Mouse (Mus musculus) lung, embryonic 16.5 days (tissue): ENCODE data around the gene Cox18. TPM values are rescaled to one million over a fixed set of nuclear protein-coding genes. Genes with fewer than 3 reads are reported as not detected.

Source experiments
- ATAC-seq: fragments of 200-750 bp; cut with Nextera tagmentation; 2 replicates; pipeline ENCODE4 v1.8.0; 2017; ENCODE audit warnings: low read depth, mild to moderate bottlenecking, moderate library complexity
- H3K27ac ChIP-seq: fragments of 300-500 bp; sonication (generic); 2 replicates; pipeline ENCODE4 v1.5.1; 2014; ENCODE audit warnings: mild to moderate bottlenecking, control low read depth, low read length
- H3K27me3 ChIP-seq: fragments of 300-500 bp; sonication (generic); 2 replicates; pipeline ENCODE4 v1.6.1; 2014; ENCODE audit warnings: low read depth, low read length, mixed read lengths; ENCODE audit not compliant: control insufficient read depth, insufficient read depth
- H3K36me3 ChIP-seq: fragments of 300-500 bp; sonication (generic); 2 replicates; pipeline ENCODE4 v1.6.1; 2014; ENCODE audit warnings: low read length; ENCODE audit not compliant: control insufficient read depth, insufficient read depth
- H3K4me1 ChIP-seq: fragments of 300-500 bp; sonication (generic); replicated peaks from 2 replicates; pipeline ENCODE4 v1.6.1; 2014; ENCODE audit warnings: low read length, mixed read lengths; ENCODE audit not compliant: control insufficient read depth, insufficient read depth
- H3K4me2 ChIP-seq: fragments of 300-500 bp; sonication (generic); 2 replicates; pipeline ENCODE4 v1.6.1; 2014; ENCODE audit warnings: low read depth, low read length, control low read depth
- H3K4me3 ChIP-seq: fragments of 300-500 bp; sonication (generic); 2 replicates; pipeline ENCODE4 v1.5.1; 2014; ENCODE audit warnings: mild to moderate bottlenecking, low read length, control low read depth
- H3K9ac ChIP-seq: fragments of 300-500 bp; sonication (generic); 2 replicates; pipeline ENCODE4 v1.6.1; 2014; ENCODE audit warnings: low read length, control low read depth
- H3K9me3 ChIP-seq: fragments of 300-500 bp; sonication (generic); 2 replicates; pipeline ENCODE4 v1.6.1; 2016; ENCODE audit warnings: low read length; ENCODE audit not compliant: control insufficient read depth
- WGBS: fragments of 180-500 bp; shearing (Covaris S2); extraction: QIAGEN DNeasy Blood & Tissue Kit; methylation state at CpG from one replicate; pipeline ENCODE4 v1.1.7; 2014; 5-methylcytosine and 5-hydroxymethylcytosine counted together
- polyA plus RNA-seq: library from polyadenylated mRNA; unstranded; fragments of >200 nt; fragmentation: Nextera tagmentation; extraction: Ambion mirVana; gene quantifications from 2 replicates; pipeline ENCODE4 v1.2.1, GENCODE M21; 2015

Cox18 gene
- polyA plus RNA-seq, 1 experiment from 2014 or later = 27.9 TPM

- H3K4me1 ChIP-seq = 0 out of 2 replicates have a peak, but pooled peaks cover under 1% of the 10 kb centered on the region
- no peak overlapping the region for H3K4me3 ChIP-seq
- no peak overlapping the region for H3K9ac ChIP-seq
- H3K9me3 ChIP-seq = no peaks in the 10 kb centered on the region
- H3K4me2 ChIP-seq = no peak overlapping the region
- WGBS = 90% methylated on average over 2 of the region's 2 CpGs
- no peak for ATAC-seq
- no peak overlapping the region for H3K27ac ChIP-seq
- peaks cover 26% of the 10 kb centered on the region for H3K36me3 ChIP-seq
- H3K27me3 ChIP-seq = no peaks in the 10 kb centered on the region
Measured at GRCm38 (mm10) chr5:90229760-90230159, 6.0 kb upstream of the Cox18 start.

GRCm38 (mm10) chr5:90226696-90227095, 2.9 kb upstream of the Cox18 start:
- H3K36me3 ChIP-seq = peaks cover 22% of the 10 kb centered on the region
- H3K9me3 ChIP-seq = no peaks in the 10 kb centered on the region
- no peaks in the 10 kb centered on the region for H3K27me3 ChIP-seq
- ATAC-seq = no peak
- H3K4me2 ChIP-seq = no peak overlapping the region
- 96% methylated on average over 3 of the region's 3 CpGs for WGBS
- H3K4me1 ChIP-seq = peaks cover 10% of the 10 kb centered on the region
- H3K27ac ChIP-seq = no peak overlapping the region
- no peak overlapping the region for H3K4me3 ChIP-seq
- no peak overlapping the region for H3K9ac ChIP-seq

- ATAC-seq = no peak
- H3K4me2 ChIP-seq = peak overlapping the region; percentile 47
- H3K4me3 ChIP-seq = peak overlapping the region; percentile 92; the same call in 1 of the 2 replicates
- H3K4me1 ChIP-seq = peaks cover 10% of the 10 kb centered on the region
- H3K27ac ChIP-seq = no peak overlapping the region
- WGBS = 76% methylated on average over 5 of the region's 5 CpGs
- H3K36me3 ChIP-seq = peaks cover 21% of the 10 kb centered on the region
- H3K9me3 ChIP-seq = no peaks in the 10 kb centered on the region
- no peak overlapping the region for H3K9ac ChIP-seq
- no peaks in the 10 kb centered on the region for H3K27me3 ChIP-seq
Measured at GRCm38 (mm10) chr5:90224730-90225129, 929 bp upstream of the Cox18 start.

- Histone ChIP-seq H3K36me3 (peaks cover 19% of the 10 kb centered on the region), H3K4me3 (peak overlapping the region; percentile 92), H3K4me2 (peak overlapping the region; percentile 80), H3K9me3 (no peaks in the 10 kb centered on the region), H3K27me3 (no peaks in the 10 kb centered on the region), H3K27ac (peak overlapping the region; percentile 88; the same call in 1 of the 2 replicates), H3K4me1 (peaks cover 10% of the 10 kb centered on the region), H3K9ac (peak overlapping the region; percentile 90)
- no peak for ATAC-seq
- 28% methylated on average over 3 of the region's 3 CpGs for WGBS
Measured at GRCm38 (mm10) chr5:90222937-90223336, 864 bp downstream of the Cox18 start.

- Histone ChIP-seq H3K4me1 (peaks cover 1% of the 10 kb centered on the region), H3K4me2 (no peak overlapping the region), H3K4me3 (no peak overlapping the region), H3K9me3 (no peaks in the 10 kb centered on the region), H3K9ac (no peak overlapping the region), H3K27me3 (no peaks in the 10 kb centered on the region), H3K36me3 (peaks cover 33% of the 10 kb centered on the region), H3K27ac (no peak overlapping the region)
- 94% methylated on average over 3 of the region's 3 CpGs for WGBS
- no peak for ATAC-seq
Measured at GRCm38 (mm10) chr5:90217791-90218190, 6.0 kb downstream of the Cox18 start.

GRCm38 (mm10) chr5:90217226-90217625, 6.6 kb downstream of the Cox18 start:
- 89% methylated on average over 12 of the region's 12 CpGs for WGBS
- Histone ChIP-seq H3K27me3 (no peaks in the 10 kb centered on the region), H3K9ac (no peak overlapping the region), H3K36me3 (peaks cover 33% of the 10 kb centered on the region), H3K4me3 (no peak overlapping the region), H3K9me3 (no peaks in the 10 kb centered on the region; the same call in 1 of the 2 replicates), H3K27ac (no peak overlapping the region), H3K4me1 (no peaks in the 10 kb centered on the region), H3K4me2 (no peak overlapping the region)
- no peak for ATAC-seq

GRCm38 (mm10) chr5:90213356-90213755, 10.4 kb downstream of the Cox18 start:
- WGBS = 97% methylated on average over 12 of the region's 12 CpGs
- Histone ChIP-seq H3K27me3 (no peaks in the 10 kb centered on the region), H3K4me1 (no peaks in the 10 kb centered on the region), H3K9ac (no peak overlapping the region), H3K36me3 (peaks cover 25% of the 10 kb centered on the region), H3K27ac (no peak overlapping the region), H3K4me3 (no peak overlapping the region), H3K4me2 (no peak overlapping the region), H3K9me3 (no peaks in the 10 kb centered on the region; the same call in 1 of the 2 replicates)
- ATAC-seq = no peak

GRCm38 (mm10) chr5:90203168-90203567, 20.6 kb downstream of the Cox18 start:
- no peaks in the 10 kb centered on the region for H3K36me3 ChIP-seq
- WGBS = 12% methylated on average over 5 of the region's 5 CpGs
- H3K4me3 ChIP-seq = no peak overlapping the region
- H3K9ac ChIP-seq = no peak overlapping the region
- no peaks in the 10 kb centered on the region for H3K27me3 ChIP-seq
- no peak overlapping the region for H3K27ac ChIP-seq
- ATAC-seq = no peak
- no peaks in the 10 kb centered on the region for H3K9me3 ChIP-seq
- H3K4me1 ChIP-seq = no peaks in the 10 kb centered on the region
- no peak overlapping the region for H3K4me2 ChIP-seq

GRCm38 (mm10) chr5:90202447-90203117, 21.2 kb downstream of the Cox18 start:
- Histone ChIP-seq H3K4me1 (no peaks in the 10 kb centered on the region), H3K27me3 (no peaks in the 10 kb centered on the region), H3K4me2 (no peak overlapping the region), H3K36me3 (no peaks in the 10 kb centered on the region), H3K4me3 (no peak overlapping the region), H3K9me3 (no peaks in the 10 kb centered on the region), H3K9ac (no peak overlapping the region), H3K27ac (no peak overlapping the region)
- ATAC-seq = no peak
- WGBS = 64% methylated on average over 9 of the region's 9 CpGs
